Mouse (Mus musculus) limb, embryonic 11.5 days (tissue): ENCODE results near the gene Sesn1. TPM values are rescaled to one million over a fixed set of nuclear protein-coding genes. Genes with fewer than 3 reads are reported as not detected.
A peak's percentile ranks its signal among the peaks of the same experiment; 100 is the strongest.

ENCODE experiments used
- ATAC-seq: fragments of 200-750 bp; cut with Nextera tagmentation; 2 replicates; pipeline ENCODE4 v1.8.0; 2017; ENCODE audit warnings: low read depth; ENCODE audit not compliant: insufficient number of reproducible peaks, low FRiP score, low TSS enrichment
- DNase-seq: peaks from one replicate; pipeline ENCODE4 v3.0.0-alpha.2; 2015; ENCODE audit warnings: low spot score
- H3K27ac ChIP-seq: fragments of 300-500 bp; sonication (generic); replicated peaks from 2 replicates; pipeline ENCODE4 v1.5.1; 2014; ENCODE audit warnings: low read depth, mild to moderate bottlenecking, low read length
- H3K27me3 ChIP-seq: fragments of 300-500 bp; sonication (generic); 2 replicates; pipeline ENCODE4 v1.6.1; 2014; ENCODE audit warnings: mild to moderate bottlenecking, low read length, mixed read lengths; ENCODE audit not compliant: control insufficient read depth, insufficient read depth
- H3K36me3 ChIP-seq: fragments of 300-500 bp; sonication (generic); 2 replicates; pipeline ENCODE4 v1.6.1; 2014; ENCODE audit warnings: mild to moderate bottlenecking, low read length, moderate library complexity, mixed read lengths; ENCODE audit not compliant: control insufficient read depth, insufficient read depth
- H3K4me1 ChIP-seq: fragments of 300-500 bp; sonication (generic); 2 replicates; pipeline ENCODE4 v1.6.1; 2014; ENCODE audit warnings: low read length, mixed read lengths; ENCODE audit not compliant: control insufficient read depth, insufficient read depth
- H3K4me2 ChIP-seq: fragments of 300-500 bp; sonication (generic); 2 replicates; pipeline ENCODE4 v1.6.1; 2014; ENCODE audit warnings: low read depth, mild to moderate bottlenecking, moderate library complexity; ENCODE audit not compliant: severe bottlenecking
- H3K4me3 ChIP-seq: fragments of 300-500 bp; sonication (generic); 2 replicates; pipeline ENCODE4 v1.5.1; 2014; ENCODE audit warnings: low read depth, low read length
- H3K9ac ChIP-seq: fragments of 300-500 bp; sonication (generic); 2 replicates; pipeline ENCODE4 v1.6.1; 2014; ENCODE audit warnings: mild to moderate bottlenecking, low read length
- H3K9me3 ChIP-seq: fragments of 300-500 bp; sonication (generic); 2 replicates; pipeline ENCODE4 v1.6.1; 2016; ENCODE audit warnings: low read length; ENCODE audit not compliant: control insufficient read depth
- WGBS: fragments of 180-500 bp; shearing (Covaris S2); extraction: QIAGEN DNeasy Blood & Tissue Kit; methylation state at CpG from one replicate; pipeline ENCODE4 v1.1.7; 2014; 5-methylcytosine and 5-hydroxymethylcytosine counted together
- polyA plus RNA-seq: library from polyadenylated mRNA; unstranded; fragments of >200 nt; fragmentation: Nextera tagmentation; extraction: Ambion mirVana; gene quantifications from 2 replicates; pipeline ENCODE4 v1.2.1, GENCODE M21; 2014

Gene Sesn1
- 33.4 and 35.9 TPM in 2 replicates for polyA plus RNA-seq

GRCm38 (mm10) chr10:41809771-41810563 is at the start of gene Sesn1, which contains the start of gene Cep57l1:
Gene Sesn1 (plus strand): TSS chr10:41809935.
Gene Cep57l1 (minus strand): TSS chr10:41809871.
- Histone ChIP-seq H3K27me3 (no peaks in the 10 kb centered on the region), H3K4me2 (peak within 1 kb of the TSS; percentile 81), H3K36me3 (no peaks in the 10 kb centered on the region; the same call in 1 of the 2 replicates), H3K9me3 (no peaks in the 10 kb centered on the region), H3K4me3 (peak within 1 kb of the TSS; percentile 62), H3K4me1 (0 out of 2 replicates have a peak, but pooled peaks cover 3% of the 10 kb centered on the region), H3K27ac (peak within 1 kb of the TSS; percentile 89), H3K9ac (peak within 1 kb of the TSS; percentile 68)
- under 1% methylated on average over 55 of the region's 69 CpGs for WGBS
- DNase-seq, result peak; percentile 95
- ATAC-seq, result peak; percentile 98

- ATAC-seq (no peak), DNase-seq (no peak)
- no peak overlapping the region for H3K4me3 ChIP-seq
- H3K4me2 ChIP-seq, result no peak overlapping the region
- WGBS, result 80% methylated on average over 3 of the region's 3 CpGs
- no peaks in the 10 kb centered on the region for H3K4me1 ChIP-seq
- H3K9ac ChIP-seq, result no peak overlapping the region
- no peaks in the 10 kb centered on the region for H3K36me3 ChIP-seq
- H3K27me3 ChIP-seq, result no peaks in the 10 kb centered on the region
- no peak overlapping the region for H3K27ac ChIP-seq
- no peaks in the 10 kb centered on the region for H3K9me3 ChIP-seq
Measured at GRCm38 (mm10) chr10:41760866-41761265, 48.9 kb upstream of the Sesn1 start.

- H3K9me3 ChIP-seq, result no peaks in the 10 kb centered on the region
- no peak overlapping the region for H3K27ac ChIP-seq
- H3K4me3 ChIP-seq, result no peak overlapping the region
- no peak overlapping the region for H3K4me2 ChIP-seq
- no peak overlapping the region for H3K9ac ChIP-seq
- ATAC-seq (no peak), DNase-seq (no peak)
- 66% methylated on average over 3 of the region's 3 CpGs for WGBS
- H3K36me3 ChIP-seq, result no peaks in the 10 kb centered on the region
- H3K27me3 ChIP-seq, result no peaks in the 10 kb centered on the region
- no peaks in the 10 kb centered on the region for H3K4me1 ChIP-seq
Measured at GRCm38 (mm10) chr10:41763741-41764385, 45.9 kb upstream of the Sesn1 start.

- Histone ChIP-seq H3K27ac (no peak overlapping the region), H3K4me2 (no peak overlapping the region), H3K4me3 (no peak overlapping the region), H3K9ac (no peak overlapping the region), H3K4me1 (no peaks in the 10 kb centered on the region), H3K9me3 (no peaks in the 10 kb centered on the region), H3K27me3 (no peaks in the 10 kb centered on the region), H3K36me3 (no peaks in the 10 kb centered on the region)
- DNase-seq (no peak), ATAC-seq (no peak)
- WGBS, result 91% methylated on average over 4 of the region's 4 CpGs
Measured at GRCm38 (mm10) chr10:41765586-41765985, 44.1 kb upstream of the Sesn1 start.

- WGBS, result 85% methylated on average over 4 of the region's 4 CpGs
- Histone ChIP-seq H3K9ac (no peak overlapping the region), H3K27me3 (no peaks in the 10 kb centered on the region), H3K36me3 (no peaks in the 10 kb centered on the region), H3K9me3 (no peaks in the 10 kb centered on the region), H3K4me2 (no peak overlapping the region), H3K27ac (no peak overlapping the region), H3K4me1 (no peaks in the 10 kb centered on the region), H3K4me3 (no peak overlapping the region)
- DNase-seq, result no peak
- no peak for ATAC-seq
Measured at GRCm38 (mm10) chr10:41766280-41766679, 43.5 kb upstream of the Sesn1 start.

- Histone ChIP-seq H3K9me3 (no peaks in the 10 kb centered on the region), H3K27me3 (no peaks in the 10 kb centered on the region), H3K4me1 (no peaks in the 10 kb centered on the region), H3K36me3 (no peaks in the 10 kb centered on the region), H3K4me2 (no peak overlapping the region), H3K4me3 (no peak overlapping the region), H3K27ac (no peak overlapping the region), H3K9ac (no peak overlapping the region)
- WGBS, result 95% methylated on average over 6 of the region's 6 CpGs
- DNase-seq (no peak), ATAC-seq (no peak)
Measured at GRCm38 (mm10) chr10:41767254-41767653, 42.5 kb upstream of the Sesn1 start.

- ATAC-seq, result no peak
- WGBS, result 93% methylated on average over 6 of the region's 6 CpGs
Measured at GRCm38 (mm10) chr10:41792375-41792774, 17.4 kb upstream of the Sesn1 start.

GRCm38 (mm10) chr10:41797253-41797652 is 12.5 kb upstream of the Sesn1 start:
- Histone ChIP-seq H3K27ac (no peak overlapping the region), H3K9me3 (0 out of 2 replicates have a peak, but pooled peaks cover 6% of the 10 kb centered on the region), H3K4me3 (no peak overlapping the region), H3K4me1 (no peaks in the 10 kb centered on the region), H3K27me3 (no peaks in the 10 kb centered on the region), H3K36me3 (peaks cover 19% of the 10 kb centered on the region), H3K4me2 (no peak overlapping the region), H3K9ac (no peak overlapping the region)
- WGBS, result 94% methylated on average over 8 of the region's 8 CpGs
- ATAC-seq, result no peak
- DNase-seq, result no peak

More at GRCm38 (mm10) chr10:41792375-41792774, 17.4 kb upstream of the Sesn1 start:
- Histone ChIP-seq H3K4me1 (no peaks in the 10 kb centered on the region), H3K4me3 (no peak overlapping the region), H3K27me3 (no peaks in the 10 kb centered on the region), H3K9me3 (no peaks in the 10 kb centered on the region), H3K36me3 (no peaks in the 10 kb centered on the region), H3K4me2 (no peak overlapping the region), H3K9ac (no peak overlapping the region), H3K27ac (no peak overlapping the region)
- no peak for DNase-seq
